Mouse (Mus musculus): ENCODE measurements around the gene Tmem50a. TPM values are rescaled to one million over a fixed set of nuclear protein-coding genes. Genes with fewer than 3 reads are reported as not detected.

Tmem50a gene
- polyA plus RNA-seq, 1 experiment from 2014 or later, result 114 TPM

GRCm38 (mm10) chr4:134943758-134944538 lies 29.1 kb upstream of the Tmem50a start:
- no peak overlapping the region for H3K9ac ChIP-seq (ENCODE audit: low read length)
- no peak overlapping the region for H3K4me3 ChIP-seq (ENCODE audit: low read depth, low read length)
- no peak overlapping the region for H3K27ac ChIP-seq (ENCODE audit: low read depth, low read length)
- no peaks in the 10 kb centered on the region for H3K27me3 ChIP-seq (ENCODE audit: control insufficient read depth, insufficient read depth, low read length)
- no peaks in the 10 kb centered on the region for H3K36me3 ChIP-seq (ENCODE audit: control insufficient read depth, insufficient read depth, low read length)
- no peak for ATAC-seq (replicated peaks; ENCODE audit: low FRiP score)
- DNase-seq (ENCODE audit: low spot score), result no peak
- no peaks in the 10 kb centered on the region for H3K9me3 ChIP-seq (ENCODE audit: control insufficient read depth, low read length)
- 59% methylated on average over 27 of the region's 27 CpGs for WGBS
- H3K4me1 ChIP-seq (replicated peaks; ENCODE audit: control insufficient read depth, insufficient read depth, low read length), result no peaks in the 10 kb centered on the region
- no peak overlapping the region for H3K4me2 ChIP-seq (ENCODE audit: low read depth, low read length, severe bottlenecking)

- H3K4me3 ChIP-seq (ENCODE audit: low read depth, low read length), result no peak overlapping the region
- H3K36me3 ChIP-seq (ENCODE audit: control insufficient read depth, insufficient read depth, low read length), result peaks cover 5% of the 10 kb centered on the region; the same call in 1 of the 2 replicates
- no peak overlapping the region for H3K9ac ChIP-seq (ENCODE audit: low read length)
- no peak overlapping the region for H3K4me2 ChIP-seq (ENCODE audit: low read depth, low read length, severe bottlenecking)
- no peaks in the 10 kb centered on the region for H3K27me3 ChIP-seq (ENCODE audit: control insufficient read depth, insufficient read depth, low read length)
- ATAC-seq (replicated peaks; ENCODE audit: low FRiP score) (no peak), DNase-seq (ENCODE audit: low spot score) (no peak)
- 60% methylated on average over 9 of the region's 9 CpGs for WGBS
- no peaks in the 10 kb centered on the region for H3K9me3 ChIP-seq (ENCODE audit: control insufficient read depth, low read length)
- no peaks in the 10 kb centered on the region for H3K4me1 ChIP-seq (replicated peaks; ENCODE audit: control insufficient read depth, insufficient read depth, low read length)
- H3K27ac ChIP-seq (ENCODE audit: low read depth, low read length), result no peak overlapping the region
Observed at GRCm38 (mm10) chr4:134939900-134940299, 25.1 kb upstream of the Tmem50a start.

- Histone ChIP-seq H3K4me3 (ENCODE audit: low read depth, low read length) (no peak overlapping the region), H3K27ac (ENCODE audit: low read depth, low read length) (0 out of 2 replicates have a peak overlapping the region, but pooled peaks have one; percentile 18), H3K36me3 (ENCODE audit: control insufficient read depth, insufficient read depth, low read length) (peaks cover 7% of the 10 kb centered on the region; the same call in 1 of the 2 replicates), H3K9me3 (ENCODE audit: control insufficient read depth, low read length) (no peaks in the 10 kb centered on the region), H3K4me1 (replicated peaks; ENCODE audit: control insufficient read depth, insufficient read depth, low read length) (no peaks in the 10 kb centered on the region), H3K9ac (ENCODE audit: low read length) (no peak overlapping the region), H3K27me3 (ENCODE audit: control insufficient read depth, insufficient read depth, low read length) (no peaks in the 10 kb centered on the region), H3K4me2 (ENCODE audit: low read depth, low read length, severe bottlenecking) (no peak overlapping the region)
- DNase-seq (ENCODE audit: low spot score) (no peak), ATAC-seq (replicated peaks; ENCODE audit: low FRiP score) (no peak)
- 79% methylated on average over 17 of the region's 17 CpGs for WGBS
Observed at GRCm38 (mm10) chr4:134937240-134938176, 22.7 kb upstream of the Tmem50a start.

- WGBS, result under 1% methylated on average over 68 of the region's 68 CpGs
- peak within 1 kb of the TSS; percentile 83 for H3K9ac ChIP-seq (ENCODE audit: low read length)
- no peaks in the 10 kb centered on the region for H3K9me3 ChIP-seq (ENCODE audit: control insufficient read depth, low read length)
- peak within 1 kb of the TSS; percentile 95 for H3K4me3 ChIP-seq (ENCODE audit: low read depth, low read length)
- peaks cover 12% of the 10 kb centered on the region for H3K36me3 ChIP-seq (ENCODE audit: control insufficient read depth, insufficient read depth, low read length)
- peak; percentile 95 for ATAC-seq (replicated peaks; ENCODE audit: low FRiP score)
- peak within 1 kb of the TSS; percentile 25; the same call in 1 of the 2 replicates for H3K27ac ChIP-seq (ENCODE audit: low read depth, low read length)
- peak within 1 kb of the TSS; percentile 92 for H3K4me2 ChIP-seq (ENCODE audit: low read depth, low read length, severe bottlenecking)
- no peaks in the 10 kb centered on the region for H3K27me3 ChIP-seq (ENCODE audit: control insufficient read depth, insufficient read depth, low read length)
- DNase-seq (ENCODE audit: low spot score), result peak; percentile 98
- peaks cover 6% of the 10 kb centered on the region; the same call in 1 of the 2 replicates for H3K4me1 ChIP-seq (replicated peaks; ENCODE audit: control insufficient read depth, insufficient read depth, low read length)
Observed at GRCm38 (mm10) chr4:134930684-134931481, 16.1 kb upstream of the Tmem50a start, which contains the start of gene Syf2. Syf2 (plus strand) TSS chr4:134930898.

- DNase-seq (ENCODE audit: low spot score) (no peak), ATAC-seq (replicated peaks; ENCODE audit: low FRiP score) (no peak; the same call in 1 of the 2 replicates)
- Histone ChIP-seq H3K9ac (ENCODE audit: low read length) (no peak overlapping the region; the same call in 1 of the 2 replicates), H3K9me3 (ENCODE audit: control insufficient read depth, low read length) (no peaks in the 10 kb centered on the region), H3K4me1 (replicated peaks; ENCODE audit: control insufficient read depth, insufficient read depth, low read length) (peaks cover 11% of the 10 kb centered on the region), H3K4me3 (ENCODE audit: low read depth, low read length) (peak overlapping the region; percentile 95), H3K27me3 (ENCODE audit: control insufficient read depth, insufficient read depth, low read length) (no peaks in the 10 kb centered on the region), H3K4me2 (ENCODE audit: low read depth, low read length, severe bottlenecking) (peak overlapping the region; percentile 92), H3K27ac (ENCODE audit: low read depth, low read length) (0 out of 2 replicates have a peak overlapping the region, but pooled peaks have one; percentile 25), H3K36me3 (ENCODE audit: control insufficient read depth, insufficient read depth, low read length) (peaks cover 14% of the 10 kb centered on the region)
- 32% methylated on average over 9 of the region's 9 CpGs for WGBS
Observed at GRCm38 (mm10) chr4:134930190-134930589, 15.4 kb upstream of the Tmem50a start.

GRCm38 (mm10) chr4:134929536-134929935 lies 14.7 kb upstream of the Tmem50a start:
- Histone ChIP-seq H3K4me2 (ENCODE audit: low read depth, low read length, severe bottlenecking) (no peak overlapping the region), H3K36me3 (ENCODE audit: control insufficient read depth, insufficient read depth, low read length) (peaks cover 11% of the 10 kb centered on the region), H3K9ac (ENCODE audit: low read length) (no peak overlapping the region), H3K4me3 (ENCODE audit: low read depth, low read length) (no peak overlapping the region), H3K9me3 (ENCODE audit: control insufficient read depth, low read length) (no peaks in the 10 kb centered on the region), H3K4me1 (replicated peaks; ENCODE audit: control insufficient read depth, insufficient read depth, low read length) (peaks cover 12% of the 10 kb centered on the region), H3K27ac (ENCODE audit: low read depth, low read length) (no peak overlapping the region), H3K27me3 (ENCODE audit: control insufficient read depth, insufficient read depth, low read length) (no peaks in the 10 kb centered on the region)
- ATAC-seq (replicated peaks; ENCODE audit: low FRiP score) (no peak), DNase-seq (ENCODE audit: low spot score) (no peak)
- WGBS, result 82% methylated on average over 4 of the region's 4 CpGs

- H3K36me3 ChIP-seq (ENCODE audit: control insufficient read depth, insufficient read depth, low read length), result peaks cover 11% of the 10 kb centered on the region
Observed at GRCm38 (mm10) chr4:134928464-134928836, 13.6 kb upstream of the Tmem50a start.

More at GRCm38 (mm10) chr4:134928464-134928836, 13.6 kb upstream of the Tmem50a start:
- Histone ChIP-seq H3K27ac (ENCODE audit: low read depth, low read length) (no peak overlapping the region), H3K4me3 (ENCODE audit: low read depth, low read length) (no peak overlapping the region), H3K4me2 (ENCODE audit: low read depth, low read length, severe bottlenecking) (no peak overlapping the region), H3K9ac (ENCODE audit: low read length) (no peak overlapping the region), H3K27me3 (ENCODE audit: control insufficient read depth, insufficient read depth, low read length) (no peaks in the 10 kb centered on the region), H3K9me3 (ENCODE audit: control insufficient read depth, low read length) (no peaks in the 10 kb centered on the region), H3K4me1 (replicated peaks; ENCODE audit: control insufficient read depth, insufficient read depth, low read length) (peaks cover 12% of the 10 kb centered on the region)
- ATAC-seq (replicated peaks; ENCODE audit: low FRiP score) (no peak), DNase-seq (ENCODE audit: low spot score) (no peak)
- 83% methylated on average over 1 of the region's 1 CpGs for WGBS

Measured in forebrain, embryonic 11.5 days (tissue).